Mouse (Mus musculus) central nervous system, embryonic 11.5 days (tissue): ENCODE results near the gene Clnk. TPM values are rescaled to one million over a fixed set of nuclear protein-coding genes. Genes with fewer than 3 reads are reported as not detected.

Source experiments
- polyA plus RNA-seq: library from polyadenylated mRNA; depleted of rRNA; stranded (reverse); fragments of >200 nt; gene quantifications from 2 replicates; pipeline ENCODE4 v1.2.3, GENCODE M21; 2012; rRNA removed

The Clnk gene
- polyA plus RNA-seq, result 0.14 TPM in 1 of 2 replicates, not detected in the other

GRCm38 (mm10) chr5:38876622-38877021 lies at the start of gene Clnk:
TSS of gene Clnk (minus strand) at chr5:38876812.

GRCm38 (mm10) chr5:38684164-38684911 lies 192.3 kb downstream of the Clnk start, which contains the start of gene Zfp518b:
TSS of gene Zfp518b (minus strand) at chr5:38684826.

Other genes starting within 250 kb of the Clnk start
- 19.2 and 20.3 TPM in 2 replicates for gene Zfp518b, start 192.0 kb downstream of the Clnk start, polyA plus RNA-seq